Mouse (Mus musculus) heart, embryonic 12.5 days (tissue): ENCODE measurements around the gene Wrb. TPM values are rescaled to one million over a fixed set of nuclear protein-coding genes. Genes with fewer than 3 reads are reported as not detected.
"Not testable (repeated sequence)": the region's sequence is repeated elsewhere in the genome, so short reads cannot be mapped to it uniquely, and the experiment has no call there.

Experiments
- ATAC-seq: fragments of 200-750 bp; cut with Nextera tagmentation; 2 replicates; pipeline ENCODE4 v1.8.0; 2017; ENCODE audit warnings: moderate TSS enrichment, moderate library complexity; ENCODE audit not compliant: insufficient number of reproducible peaks, low FRiP score
- H3K27ac ChIP-seq: fragments of 300-500 bp; sonication (generic); 2 replicates; pipeline ENCODE4 v1.5.1; 2016; ENCODE audit warnings: mild to moderate bottlenecking, moderate library complexity; ENCODE audit not compliant: poor library complexity, severe bottlenecking
- H3K27me3 ChIP-seq: fragments of 300-500 bp; sonication (generic); replicated peaks from 2 replicates; pipeline ENCODE4 v1.6.1; 2016; ENCODE audit warnings: mild to moderate bottlenecking, moderate library complexity
- H3K36me3 ChIP-seq: fragments of 300-500 bp; sonication (generic); 2 replicates; pipeline ENCODE4 v1.6.1; 2016; ENCODE audit warnings: mild to moderate bottlenecking, moderate library complexity
- H3K4me1 ChIP-seq: fragments of 300-500 bp; sonication (generic); replicated peaks from 2 replicates; pipeline ENCODE4 v1.6.1; 2016; ENCODE audit warnings: mild to moderate bottlenecking
- H3K4me2 ChIP-seq: fragments of 300-500 bp; sonication (generic); 2 replicates; pipeline ENCODE4 v1.6.1; 2016; ENCODE audit warnings: mild to moderate bottlenecking, moderate library complexity
- H3K4me3 ChIP-seq: fragments of 300-500 bp; sonication (generic); 2 replicates; pipeline ENCODE4 v1.5.1; 2016; ENCODE audit warnings: mild to moderate bottlenecking
- H3K9ac ChIP-seq: fragments of 300-500 bp; sonication (generic); 2 replicates; pipeline ENCODE4 v1.6.1; 2016; ENCODE audit warnings: mild to moderate bottlenecking, moderate library complexity
- H3K9me3 ChIP-seq: fragments of 300-500 bp; sonication (generic); replicated peaks from 2 replicates; pipeline ENCODE4 v1.6.1; 2016; ENCODE audit warnings: mild to moderate bottlenecking, moderate library complexity
- WGBS: fragments of 180-500 bp; shearing (Covaris S2); methylation state at CpG from one replicate; pipeline ENCODE4 v1.1.7; 2016; 5-methylcytosine and 5-hydroxymethylcytosine counted together
- polyA plus RNA-seq: library from polyadenylated mRNA; unstranded; fragments of >200 nt; fragmentation: Nextera tagmentation; extraction: Ambion mirVana; gene quantifications from 2 replicates; pipeline ENCODE4 v1.2.1, GENCODE M21; 2016

Wrb gene
- polyA plus RNA-seq, 1 experiment from 2014 or later: 85.8 TPM

DNA sequence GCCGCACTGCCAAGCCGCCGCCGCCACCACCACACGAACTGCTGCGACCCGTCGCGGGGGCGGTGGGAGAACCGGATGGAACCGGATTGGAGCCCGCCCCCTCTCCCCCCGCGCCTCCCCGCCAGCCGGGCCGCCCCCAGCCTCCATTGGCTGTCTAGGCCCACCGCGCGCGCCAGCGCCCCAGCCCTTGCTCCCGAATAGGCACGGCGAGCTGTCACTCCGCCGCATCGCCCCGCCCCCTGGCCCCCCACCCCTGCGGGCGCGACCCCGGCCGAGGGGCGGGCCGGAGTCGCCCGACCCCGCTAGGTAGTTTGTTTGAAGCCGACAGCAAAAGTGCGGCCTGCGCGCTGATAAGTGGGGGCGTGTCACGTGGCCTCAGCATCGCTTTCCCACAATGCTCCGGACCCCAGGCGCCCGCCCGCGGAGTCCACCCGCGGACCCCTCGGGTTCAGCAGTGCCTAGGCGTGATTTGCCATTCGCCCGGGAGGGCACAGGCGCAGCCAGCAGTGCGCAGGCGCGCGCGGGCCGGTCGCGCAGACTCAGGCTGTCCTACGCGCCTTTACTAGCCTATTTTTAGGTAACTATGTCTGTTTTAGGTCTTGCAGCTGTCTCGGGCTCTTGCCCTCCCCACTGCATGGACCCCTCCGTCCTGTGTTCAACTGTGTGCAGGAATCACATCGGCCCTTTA lies 17.4 kb upstream of the Wrb start, which contains the start of gene Hmgn1:
Gene Hmgn1 (minus strand): TSS at position 73 of the 688 bp plus-strand sequence.
- Histone ChIP-seq H3K9me3 (no peaks in the 10 kb centered on the region), H3K4me3 (peak within 1 kb of the TSS; percentile 96), H3K36me3 (peaks cover 39% of the 10 kb centered on the region), H3K27ac (peak within 1 kb of the TSS; percentile 98), H3K9ac (peak within 1 kb of the TSS; percentile 99), H3K4me2 (peak within 1 kb of the TSS; percentile 84), H3K27me3 (no peaks in the 10 kb centered on the region), H3K4me1 (peaks cover 25% of the 10 kb centered on the region)
- ATAC-seq: peak; percentile 95
- under 1% methylated on average over 71 of the region's 72 CpGs for WGBS

DNA sequence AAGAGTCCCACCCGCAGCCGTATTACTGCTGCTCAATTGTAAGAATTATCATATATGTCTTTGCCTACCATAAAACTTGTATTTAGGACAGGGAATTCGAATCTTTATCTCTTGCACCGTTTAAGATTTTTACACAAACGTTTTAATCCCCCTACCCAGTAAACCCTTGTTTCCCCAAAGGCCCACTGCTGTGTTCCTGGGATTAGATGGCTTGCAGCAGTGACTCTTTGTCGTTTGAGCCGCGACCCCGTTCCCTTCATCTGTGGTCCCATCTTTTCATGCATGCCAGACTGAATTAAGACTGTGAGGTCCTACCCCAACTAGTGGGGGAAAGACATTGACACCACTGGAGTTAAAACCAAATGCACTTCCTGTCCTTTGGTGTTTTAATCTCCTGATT lies 16.7 kb upstream of the Wrb start:
- ATAC-seq: no peak

DNA sequence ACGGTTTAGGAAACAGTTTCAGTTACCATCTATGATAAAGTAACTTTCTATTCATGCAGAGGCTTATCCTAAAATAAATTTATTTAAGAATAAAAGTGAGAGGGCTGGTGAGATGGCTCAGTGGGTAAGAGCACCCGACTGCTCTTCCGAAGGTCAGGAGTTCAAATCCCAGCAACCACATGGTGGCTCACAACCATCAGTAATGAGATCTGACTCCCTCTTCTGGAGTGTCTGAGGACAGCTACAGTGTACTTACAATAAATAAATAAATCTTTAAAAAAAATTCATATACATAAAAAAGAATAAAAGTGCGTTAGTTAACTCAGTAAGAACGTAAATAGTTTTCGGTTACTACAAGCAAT lies 478 bp upstream of the Wrb start:
- peaks cover 41% of the 10 kb centered on the region for H3K4me1 ChIP-seq
- 26% methylated on average over 6 of the region's 6 CpGs for WGBS
- not testable (repeated sequence) for H3K36me3 ChIP-seq, H3K9me3 ChIP-seq, H3K9ac ChIP-seq, H3K27me3 ChIP-seq, H3K27ac ChIP-seq
- peak overlapping the region; percentile 80 for H3K4me3 ChIP-seq
- H3K4me2 ChIP-seq: peak overlapping the region; percentile 5; the same call in 1 of the 2 replicates
- peak; percentile 3; the same call in 1 of the 2 replicates for ATAC-seq

More for the DNA sequence above, 16.7 kb upstream of the Wrb start:
- H3K36me3 ChIP-seq: peaks cover 33% of the 10 kb centered on the region
- 3% methylated on average over 9 of the region's 9 CpGs for WGBS
- peak overlapping the region; percentile 93 for H3K27ac ChIP-seq
- peak overlapping the region; percentile 96 for H3K4me3 ChIP-seq
- H3K4me2 ChIP-seq: peak overlapping the region; percentile 84
- H3K9ac ChIP-seq: peak overlapping the region; percentile 73
- H3K27me3 ChIP-seq: no peaks in the 10 kb centered on the region
- no peaks in the 10 kb centered on the region for H3K9me3 ChIP-seq
- peaks cover 25% of the 10 kb centered on the region for H3K4me1 ChIP-seq

DNA sequence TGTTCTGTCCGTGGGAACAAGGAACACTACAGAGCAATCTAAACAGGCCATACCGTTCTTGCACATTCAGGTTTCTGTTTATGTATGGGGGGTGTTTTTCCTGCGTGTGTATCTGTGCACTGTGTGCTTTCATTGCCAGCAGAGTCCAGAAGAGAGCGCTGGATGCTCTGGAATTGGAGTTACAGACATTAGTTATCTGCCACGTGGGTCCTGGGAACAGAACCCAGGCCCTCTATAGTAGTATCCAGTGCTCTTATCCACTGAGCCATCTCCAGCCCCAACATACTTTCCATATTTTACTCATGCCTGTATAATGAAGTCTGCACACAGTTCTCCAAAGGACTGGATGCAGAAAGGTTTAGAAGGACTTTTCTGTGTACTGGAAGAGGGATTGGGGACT lies 607 bp downstream of the Wrb start:
- no peak for ATAC-seq
- H3K27ac ChIP-seq: peak overlapping the region; percentile 7
- H3K4me1 ChIP-seq: peaks cover 51% of the 10 kb centered on the region
- H3K4me3 ChIP-seq: peak overlapping the region; percentile 80
- 1% methylated on average over 5 of the region's 5 CpGs for WGBS
- no peaks in the 10 kb centered on the region for H3K36me3 ChIP-seq
- H3K9me3 ChIP-seq: peaks cover 4% of the 10 kb centered on the region; the same call in 1 of the 2 replicates
- H3K9ac ChIP-seq: peak overlapping the region; percentile 82
- H3K4me2 ChIP-seq: peak overlapping the region; percentile 74
- H3K27me3 ChIP-seq: no peaks in the 10 kb centered on the region

DNA sequence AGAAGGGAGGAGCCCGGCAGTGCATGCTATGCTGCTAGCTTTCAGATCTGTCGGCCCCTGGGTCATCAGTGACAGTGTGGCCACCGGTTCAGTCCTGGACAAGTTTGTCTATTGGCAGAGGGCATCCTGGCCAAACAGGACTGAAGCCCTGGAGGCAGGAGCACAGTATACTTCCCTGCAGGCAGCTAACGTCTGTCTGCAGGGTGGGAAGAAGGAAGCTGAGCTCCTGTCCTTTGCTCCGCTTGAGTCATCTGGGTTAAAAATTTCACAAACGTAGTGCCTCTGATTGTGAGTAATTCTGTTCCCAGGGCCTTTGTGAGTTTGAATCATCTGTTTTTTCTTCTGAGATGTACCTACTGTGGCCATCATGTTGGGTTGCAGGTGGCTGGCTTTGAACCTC lies 3.6 kb downstream of the Wrb start:
- no peaks in the 10 kb centered on the region for H3K27me3 ChIP-seq
- H3K4me3 ChIP-seq: no peak overlapping the region
- peaks cover 60% of the 10 kb centered on the region for H3K4me1 ChIP-seq
- peak overlapping the region; percentile 87 for H3K27ac ChIP-seq
- no peaks in the 10 kb centered on the region for H3K9me3 ChIP-seq
- H3K4me2 ChIP-seq: peak overlapping the region; percentile 43
- peak overlapping the region; percentile 44; the same call in 1 of the 2 replicates for H3K9ac ChIP-seq
- ATAC-seq: no peak
- 47% methylated on average over 6 of the region's 6 CpGs for whole genome bisulfite sequencing
- H3K36me3 ChIP-seq: peaks cover 17% of the 10 kb centered on the region

DNA sequence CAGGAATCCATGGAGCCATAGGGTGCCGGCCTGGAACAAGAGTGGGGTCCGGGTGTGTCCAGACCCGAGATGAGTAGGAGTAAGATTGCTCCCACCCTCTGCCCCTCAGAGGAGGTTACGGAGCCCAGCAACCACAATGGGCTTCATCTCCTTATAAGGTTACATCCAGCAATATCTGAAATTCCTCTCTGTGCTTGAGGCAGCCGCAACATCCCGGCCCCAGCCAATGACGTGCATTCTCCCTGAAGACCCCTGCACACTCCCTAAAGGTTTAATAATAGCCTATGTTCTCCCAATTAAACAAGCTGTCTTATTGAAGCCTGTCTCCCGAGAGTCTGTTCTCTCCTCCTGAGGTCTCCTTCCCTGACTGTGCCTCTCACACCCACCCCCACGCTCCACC lies 4.1 kb downstream of the Wrb start:
- Histone ChIP-seq H3K4me1 (peaks cover 60% of the 10 kb centered on the region), H3K36me3 (peaks cover 22% of the 10 kb centered on the region), H3K9ac (peak overlapping the region; percentile 47; the same call in 1 of the 2 replicates), H3K4me2 (peak overlapping the region; percentile 43), H3K27me3 (no peaks in the 10 kb centered on the region), H3K9me3 (no peaks in the 10 kb centered on the region), H3K27ac (peak overlapping the region; percentile 87), H3K4me3 (no peak overlapping the region)
- 0 out of 2 replicates have a peak, but pooled peaks have one; percentile 10 for ATAC-seq
- WGBS: 24% methylated on average over 9 of the region's 9 CpGs

DNA sequence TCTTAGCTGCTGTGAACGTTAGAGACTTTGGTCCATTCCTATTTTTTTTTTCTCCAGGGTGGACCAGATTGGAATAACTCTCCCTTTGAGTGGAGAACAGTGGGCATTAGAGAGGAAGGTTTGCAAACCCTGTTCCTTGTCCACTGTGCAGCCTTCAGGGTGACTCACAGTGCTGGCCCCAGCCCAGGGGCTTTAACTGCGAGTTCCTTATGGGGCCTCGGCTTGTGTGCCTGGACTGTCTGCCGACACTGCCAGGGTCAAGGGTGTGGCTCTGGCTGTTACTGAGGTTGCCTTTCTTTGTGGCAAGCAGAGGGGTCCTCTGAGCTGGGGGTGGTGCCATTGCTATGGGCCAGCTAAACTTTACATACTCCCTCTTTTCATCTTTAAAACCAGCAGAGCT lies 5.8 kb downstream of the Wrb start:
- H3K4me3 ChIP-seq: no peak overlapping the region
- no peaks in the 10 kb centered on the region for H3K9me3 ChIP-seq
- peak overlapping the region; percentile 65; the same call in 1 of the 2 replicates for H3K27ac ChIP-seq
- no peak for ATAC-seq
- peaks cover 34% of the 10 kb centered on the region for H3K36me3 ChIP-seq
- peak overlapping the region; percentile 50 for H3K9ac ChIP-seq
- H3K4me2 ChIP-seq: no peak overlapping the region
- H3K4me1 ChIP-seq: peaks cover 56% of the 10 kb centered on the region
- H3K27me3 ChIP-seq: no peaks in the 10 kb centered on the region
- 30% methylated on average over 4 of the region's 4 CpGs for WGBS

DNA sequence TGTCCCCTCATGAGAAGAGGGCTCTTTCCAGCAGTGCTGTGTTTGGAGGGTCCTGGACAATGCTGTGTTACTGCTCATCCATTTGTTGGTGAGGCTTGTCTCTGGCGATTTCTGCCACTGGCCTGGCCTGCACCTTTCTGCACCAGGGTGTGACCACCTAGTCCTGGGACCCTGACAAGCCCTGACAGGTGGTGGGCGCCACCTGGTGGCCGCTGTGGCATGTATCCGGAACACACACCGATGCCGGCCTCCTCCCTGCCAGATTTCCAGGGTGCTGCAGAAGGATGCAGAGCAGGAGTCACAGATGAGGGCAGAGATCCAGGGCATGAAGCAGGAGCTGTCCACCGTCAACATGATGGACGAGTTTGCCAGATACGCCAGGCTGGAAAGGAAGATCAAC lies 6.3 kb downstream of the Wrb start:
- ATAC-seq: 0 out of 2 replicates have a peak, but pooled peaks have one; percentile 19
- Histone ChIP-seq H3K4me3 (no peak overlapping the region), H3K9ac (no peak overlapping the region; the same call in 1 of the 2 replicates), H3K4me1 (peaks cover 50% of the 10 kb centered on the region), H3K36me3 (peaks cover 34% of the 10 kb centered on the region), H3K9me3 (no peaks in the 10 kb centered on the region), H3K27ac (peak overlapping the region; percentile 65; the same call in 1 of the 2 replicates), H3K4me2 (no peak overlapping the region), H3K27me3 (no peaks in the 10 kb centered on the region)
- 19% methylated on average over 9 of the region's 9 CpGs for WGBS

DNA sequence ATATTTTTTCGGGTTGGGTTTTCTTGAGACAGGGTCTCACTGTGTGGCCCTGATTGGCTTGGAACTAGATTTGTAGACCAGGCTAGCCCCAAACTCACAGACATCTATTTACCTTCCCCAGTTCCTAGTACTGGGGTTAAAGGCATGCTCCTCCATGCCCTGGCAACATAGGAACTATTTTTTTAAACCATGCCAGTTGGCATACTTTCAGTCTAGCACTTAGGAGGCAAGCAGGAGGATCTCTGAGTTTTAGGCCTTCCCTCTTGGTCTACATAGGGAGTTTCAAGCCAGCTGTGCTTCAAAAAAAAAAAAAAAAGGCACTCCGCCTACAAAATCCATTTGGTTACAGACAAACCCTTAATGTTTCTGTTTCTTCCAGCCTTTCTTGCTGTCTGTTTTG lies 9.3 kb downstream of the Wrb start:
- WGBS: 85% methylated on average over 2 of the region's 2 CpGs
- H3K9me3 ChIP-seq: no peaks in the 10 kb centered on the region

DNA sequence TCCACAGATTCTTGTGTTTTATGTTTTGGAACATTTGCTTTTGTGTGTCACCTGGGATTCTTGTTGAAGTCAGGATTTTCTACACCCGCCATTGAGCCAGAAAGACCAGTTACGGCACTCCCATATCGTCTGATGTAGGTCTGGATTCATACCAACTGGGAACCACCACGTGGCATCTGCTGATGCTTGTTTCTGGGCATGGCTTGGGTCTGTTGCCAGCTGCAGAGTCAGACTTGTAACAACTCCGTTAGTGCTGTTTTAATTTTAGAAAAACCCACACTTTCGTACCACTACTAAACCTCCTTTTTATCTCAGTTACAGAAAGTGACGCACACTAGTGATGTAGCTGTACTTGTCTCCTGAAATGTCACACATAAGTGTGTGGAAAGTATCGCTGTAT lies 10.8 kb downstream of the Wrb start:
- Histone ChIP-seq H3K4me3 (no peak overlapping the region), H3K9ac (no peak overlapping the region), H3K36me3 (peaks cover 38% of the 10 kb centered on the region), H3K27me3 (no peaks in the 10 kb centered on the region), H3K9me3 (no peaks in the 10 kb centered on the region), H3K4me2 (no peak overlapping the region), H3K27ac (no peak overlapping the region), H3K4me1 (peaks cover 20% of the 10 kb centered on the region)
- 86% methylated on average over 8 of the region's 8 CpGs for WGBS
- ATAC-seq: no peak

More for the DNA sequence above, 9.3 kb downstream of the Wrb start:
- ATAC-seq: no peak
- no peak overlapping the region for H3K4me3 ChIP-seq
- H3K9ac ChIP-seq: no peak overlapping the region
- H3K4me1 ChIP-seq: peaks cover 29% of the 10 kb centered on the region
- H3K4me2 ChIP-seq: no peak overlapping the region
- no peaks in the 10 kb centered on the region for H3K27me3 ChIP-seq
- H3K27ac ChIP-seq: no peak overlapping the region
- H3K36me3 ChIP-seq: peaks cover 38% of the 10 kb centered on the region

DNA sequence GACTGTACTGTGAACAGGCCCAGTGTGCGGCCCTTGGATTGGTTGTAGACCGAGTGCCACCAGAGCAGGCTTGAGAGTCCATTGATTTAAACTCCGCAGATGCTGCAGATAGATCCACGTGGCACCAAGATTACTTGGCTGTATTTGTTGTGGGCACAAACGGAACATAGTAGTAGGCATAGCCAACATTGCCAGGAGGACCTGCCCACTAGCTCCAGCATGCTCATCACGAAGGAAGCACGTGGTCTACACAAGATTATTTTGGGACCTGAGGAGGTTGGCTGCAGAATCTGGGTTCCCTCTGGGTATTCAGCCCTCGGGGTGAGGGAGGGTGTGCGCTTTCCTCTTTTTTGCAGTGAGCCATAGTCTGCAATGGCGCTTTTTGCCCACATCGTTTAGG lies 12.0 kb downstream of the Wrb start:
- H3K27ac ChIP-seq: no peak overlapping the region
- peaks cover 13% of the 10 kb centered on the region for H3K4me1 ChIP-seq
- no peak overlapping the region for H3K9ac ChIP-seq
- H3K36me3 ChIP-seq: peaks cover 37% of the 10 kb centered on the region
- H3K4me2 ChIP-seq: no peak overlapping the region
- 88% methylated on average over 11 of the region's 11 CpGs for WGBS
- H3K27me3 ChIP-seq: no peaks in the 10 kb centered on the region
- no peak overlapping the region for H3K4me3 ChIP-seq
- ATAC-seq: no peak
- H3K9me3 ChIP-seq: no peaks in the 10 kb centered on the region
